ENCODE assay signal across 18 mouse cellular contexts in genomic region chr12:108928249-108928648, GRCm38 (mm10). TPM values are rescaled to one million over a fixed set of nuclear protein-coding genes. Genes with fewer than 3 reads are reported as not detected.
DNase-seq lines count a peak whose midpoint lies in the region; ATAC-seq and TF ChIP-seq lines count a peak whose summit lies in the region.
"Had no signal": no experiment of that assay in that cellular context is flagged by ENCODE, and none has a peak within 500 bp of the region (broad histone marks: within the 10 kb centered on the region; RNA-seq: fewer than 3 reads in every experiment).

No protein-coding gene starts in this region.

- no peak overlapping the region for H3K9ac ChIP-seq in liver, embryonic 12.5 days
- no peak overlapping the region for H3K9ac ChIP-seq in liver, postnatal 0 days (replicated peaks)
- H3K9ac ChIP-seq in hindbrain, embryonic 14.5 days: no peak overlapping the region
- no peak overlapping the region for H3K9ac ChIP-seq in liver, embryonic 14.5 days (replicated peaks)
- H3K9ac ChIP-seq: embryonic facial prominence, embryonic 12.5 days; forebrain, embryonic 15.5 days had no signal

- 42% methylated on average over 2 of the region's 2 CpGs for WGBS in liver, embryonic 12.5 days (ENCODE audit: insufficient replicate concordance)
- 69% methylated on average over 2 of the region's 2 CpGs for WGBS in liver, postnatal 0 days (ENCODE audit: insufficient replicate concordance)
- 73% methylated on average over 2 of the region's 2 CpGs for WGBS in hindbrain, embryonic 14.5 days
- WGBS in liver, embryonic 14.5 days (ENCODE audit: insufficient replicate concordance): 45% methylated on average over 2 of the region's 2 CpGs

- H3K4me2 ChIP-seq in liver, embryonic 12.5 days: no peak overlapping the region
- H3K4me2 ChIP-seq in liver, postnatal 0 days (ENCODE audit: low read depth, low read length): no peak overlapping the region
- H3K4me2 ChIP-seq in hindbrain, embryonic 14.5 days (replicated peaks): no peak overlapping the region
- H3K4me2 ChIP-seq in liver, embryonic 14.5 days (ENCODE audit: low read depth): no peak overlapping the region
- H3K4me2 ChIP-seq: embryonic facial prominence, embryonic 12.5 days; forebrain, embryonic 15.5 days had no signal

- H3K4me3 ChIP-seq in liver, embryonic 12.5 days: no peak overlapping the region
- H3K4me3 ChIP-seq in liver, postnatal 0 days (ENCODE audit: low read depth, low read length): no peak overlapping the region
- H3K4me3 ChIP-seq in hindbrain, embryonic 14.5 days (replicated peaks; ENCODE audit: low read length): no peak overlapping the region
- no peak overlapping the region for H3K4me3 ChIP-seq in liver, embryonic 14.5 days (ENCODE audit: insufficient read depth in 1 of 2, low read depth in 2 of 2, low read length in 2 of 2)
- H3K4me3 ChIP-seq: embryonic facial prominence, embryonic 12.5 days; forebrain, embryonic 15.5 days; heart, embryonic 10.5 days had no signal

- peaks cover 30% of the 10 kb centered on the region for H3K4me1 ChIP-seq in liver, embryonic 12.5 days
- peaks cover 3% of the 10 kb centered on the region; the same call in 1 of the 2 replicates for H3K4me1 ChIP-seq in liver, postnatal 0 days (ENCODE audit: insufficient read depth)
- H3K4me1 ChIP-seq in hindbrain, embryonic 14.5 days (replicated peaks; ENCODE audit: control insufficient read depth, insufficient read depth, low read length): peaks cover 34% of the 10 kb centered on the region
- H3K4me1 ChIP-seq in liver, embryonic 14.5 days (replicated peaks; ENCODE audit: control insufficient read depth in 2 of 2, insufficient read depth in 2 of 2, low read length in 1 of 2): peaks cover 0 to 4% of the 10 kb centered on the region in 2 experiments; a peak in 1 of 4 replicates

- no peak for DNase-seq in liver, postnatal 0 days
- DNase-seq in hindbrain, embryonic 14.5 days (ENCODE audit: low spot score): no peak
- no peak for DNase-seq in liver, embryonic 14.5 days (ENCODE audit: low read depth in 3 of 3, low spot score in 3 of 3)
- DNase-seq in adrenal gland, postnatal 36 days: no peak
- no peak for DNase-seq in lung, postnatal 10 days
- DNase-seq: adrenal gland, adult 8-10 months; cerebellum, adult 11 months; cerebellum, adult 8-10 months; cerebellum, postnatal 14 days; gastrocnemius, postnatal 10 days; heart, adult 18-20 months; heart, postnatal 10 days; heart, postnatal 4 days had no signal

- H3K9me3 ChIP-seq in liver, embryonic 12.5 days (replicated peaks): no peaks in the 10 kb centered on the region
- no peaks in the 10 kb centered on the region for H3K9me3 ChIP-seq in liver, postnatal 0 days (ENCODE audit: low read length)
- H3K9me3 ChIP-seq in hindbrain, embryonic 14.5 days (ENCODE audit: control insufficient read depth, low read length): no peaks in the 10 kb centered on the region
- no peaks in the 10 kb centered on the region for H3K9me3 ChIP-seq in liver, embryonic 14.5 days (ENCODE audit: control insufficient read depth, low read length)
- H3K9me3 ChIP-seq: embryonic facial prominence, embryonic 12.5 days; forebrain, embryonic 15.5 days; heart, embryonic 10.5 days had no signal

- no peak overlapping the region for H3K27ac ChIP-seq in liver, embryonic 12.5 days
- H3K27ac ChIP-seq in liver, postnatal 0 days (ENCODE audit: low read depth): no peak overlapping the region
- 0 out of 2 replicates have a peak overlapping the region, but pooled peaks have one; percentile 33 for H3K27ac ChIP-seq in hindbrain, embryonic 14.5 days
- no peak overlapping the region for H3K27ac ChIP-seq in liver, embryonic 14.5 days
- H3K27ac ChIP-seq: embryonic facial prominence, embryonic 12.5 days; forebrain, embryonic 15.5 days; heart, embryonic 10.5 days had no signal

- no peak for TF ChIP-seq CTCF in liver, postnatal 0 days (IDR thresholded peaks at IDR 0.05; ENCODE audit: low read depth)
- TF ChIP-seq CTCF in liver, embryonic 14.5 days (IDR thresholded peaks at IDR 0.05; ENCODE audit: low read depth): no peak

- no peaks in the 10 kb centered on the region for H3K27me3 ChIP-seq in liver, embryonic 12.5 days (replicated peaks)
- no peaks in the 10 kb centered on the region for H3K27me3 ChIP-seq in liver, postnatal 0 days (ENCODE audit: insufficient read depth, low read length)
- no peaks in the 10 kb centered on the region for H3K27me3 ChIP-seq in hindbrain, embryonic 14.5 days (ENCODE audit: control insufficient read depth, insufficient read depth, low read length)
- no peaks in the 10 kb centered on the region for H3K27me3 ChIP-seq in liver, embryonic 14.5 days (ENCODE audit: control insufficient read depth, insufficient read depth, low read length)
- H3K27me3 ChIP-seq: embryonic facial prominence, embryonic 12.5 days; forebrain, embryonic 15.5 days had no signal

- peak; percentile 54 for ATAC-seq in liver, embryonic 12.5 days
- no peak for ATAC-seq in liver, postnatal 0 days
- no peak for ATAC-seq in hindbrain, embryonic 14.5 days (ENCODE audit: low FRiP score)
- ATAC-seq in liver, embryonic 14.5 days (ENCODE audit: insufficient read depth): peak; percentile 62; the same call in 1 of the 2 replicates
- ATAC-seq: forebrain, embryonic 15.5 days; inflammation-experienced regulatory T-cells, adult 6 months had no signal

- TF ChIP-seq EP300 in liver, postnatal 0 days (IDR thresholded peaks at IDR 0.05; ENCODE audit: low read depth): no peak
- no peak for TF ChIP-seq EP300 in liver, embryonic 14.5 days (IDR thresholded peaks at IDR 0.05; ENCODE audit: low read depth)

- no peaks in the 10 kb centered on the region for H3K36me3 ChIP-seq in liver, embryonic 12.5 days
- no peaks in the 10 kb centered on the region for H3K36me3 ChIP-seq in liver, postnatal 0 days (replicated peaks; ENCODE audit: insufficient read depth, low read length)
- no peaks in the 10 kb centered on the region for H3K36me3 ChIP-seq in hindbrain, embryonic 14.5 days (replicated peaks; ENCODE audit: control insufficient read depth, insufficient read depth)
- H3K36me3 ChIP-seq in liver, embryonic 14.5 days (replicated peaks; ENCODE audit: control insufficient read depth, insufficient read depth, low read depth): no peaks in the 10 kb centered on the region
- H3K36me3 ChIP-seq: embryonic facial prominence, embryonic 12.5 days; forebrain, embryonic 15.5 days; heart, embryonic 10.5 days had no signal

RNA-seq across cellular contexts. Expression of gene Wars, which starts 34.3 kb away (rescaled TPM):
- polyA plus RNA-seq in liver, embryonic 12.5 days (2016; fragmentation: Nextera tagmentation; extraction: Ambion mirVana): 58.8 and 61.7 TPM in 2 replicates
- 13.8 and 15.9 TPM in 2 replicates for polyA plus RNA-seq in liver, postnatal 0 days (2015; fragmentation: Nextera tagmentation; extraction: Ambion mirVana)
- 101 and 111 TPM in 2 replicates for polyA plus RNA-seq in hindbrain, embryonic 14.5 days (2014; fragmentation: Nextera tagmentation; extraction: Ambion mirVana)
- 19.1 and 19.4 TPM in 2 replicates for polyA plus RNA-seq in liver, embryonic 14.5 days (2012; rRNA removed)
- polyA plus RNA-seq in liver, embryonic 14.5 days (2014; fragmentation: Nextera tagmentation; extraction: Ambion mirVana): 27.8 and 29.2 TPM in 2 replicates
- total RNA-seq in adrenal gland, postnatal 36 days (2021): 10 to 100 TPM; 59.0 to 63.1 TPM

RNA-seq across cellular contexts. Expression of gene Wdr25, which starts 34.8 kb away (rescaled TPM):
- 5.2 and 5.3 TPM in 2 replicates for polyA plus RNA-seq in liver, embryonic 12.5 days (2016; fragmentation: Nextera tagmentation; extraction: Ambion mirVana)
- 2.4 and 2.6 TPM in 2 replicates for polyA plus RNA-seq in liver, postnatal 0 days (2015; fragmentation: Nextera tagmentation; extraction: Ambion mirVana)
- 1.8 and 4.0 TPM in 2 replicates for polyA plus RNA-seq in hindbrain, embryonic 14.5 days (2014; fragmentation: Nextera tagmentation; extraction: Ambion mirVana)
- 2.6 and 3.7 TPM in 2 replicates for polyA plus RNA-seq in liver, embryonic 14.5 days (2012; rRNA removed)
- polyA plus RNA-seq in liver, embryonic 14.5 days (2014; fragmentation: Nextera tagmentation; extraction: Ambion mirVana): 1.2 and 2.2 TPM in 2 replicates
- 1 to 10 TPM; 5.8 to 8.1 TPM for total RNA-seq in adrenal gland, postnatal 36 days (2021)

Comparison
In these comparisons a context has a peak if more than half of its experiments do, and no peak if none do; other contexts are left out.
1. ATAC-seq: peak in liver, embryonic 12.5 days (single experiment) and liver, embryonic 14.5 days (single experiment); none in liver, postnatal 0 days (single experiment) and hindbrain, embryonic 14.5 days (single experiment).